Mouse (Mus musculus) large intestine, adult 2 months (tissue): ENCODE data around the gene Ankrd33. TPM values are rescaled to one million over a fixed set of nuclear protein-coding genes. Genes with fewer than 3 reads are reported as not detected.
"Not testable (repeated sequence)": the region's sequence is repeated elsewhere in the genome, so short reads cannot be mapped to it uniquely, and the experiment has no call there.

Experiments
- DNase-seq: peaks from one replicate; pipeline ENCODE4 v3.0.0-alpha.2; 2012; ENCODE audit warnings: low read depth, low spot score
- WGBS: fragments of 180-500 bp; shearing (Covaris S2); methylation state at CpG from one replicate; pipeline ENCODE4 v1.1.7; 2018; 5-methylcytosine and 5-hydroxymethylcytosine counted together
- polyA plus RNA-seq: library from polyadenylated mRNA; depleted of rRNA; stranded (reverse); fragments of >200 nt; gene quantifications from 2 replicates; pipeline ENCODE4 v1.2.3, GENCODE M21; 2012

Gene Ankrd33
- polyA plus RNA-seq, 1 experiment, result not detected

- DNase-seq, result no peak
- WGBS, result 48% methylated on average over 4 of the region's 4 CpGs
Measured at GRCm38 (mm10) chr15:101082236-101082635, 33.3 kb upstream of the Ankrd33 start.

- WGBS, result 84% methylated on average over 10 of the region's 10 CpGs
- DNase-seq, result no peak
Measured at GRCm38 (mm10) chr15:101084499-101084898, 31.1 kb upstream of the Ankrd33 start.

- DNase-seq, result no peak
- WGBS, result 75% methylated on average over 9 of the region's 9 CpGs
Measured at GRCm38 (mm10) chr15:101086451-101086850, 29.1 kb upstream of the Ankrd33 start.

- WGBS, result 17% methylated on average over 3 of the region's 3 CpGs
Measured at GRCm38 (mm10) chr15:101086956-101087355, 28.6 kb upstream of the Ankrd33 start.

GRCm38 (mm10) chr15:101088291-101088690, 27.3 kb upstream of the Ankrd33 start:
- no peak for DNase-seq
- 87% methylated on average over 4 of the region's 4 CpGs for WGBS

More at GRCm38 (mm10) chr15:101086956-101087355, 28.6 kb upstream of the Ankrd33 start:
- DNase-seq, result no peak

GRCm38 (mm10) chr15:101091551-101091950, 24.0 kb upstream of the Ankrd33 start:
- WGBS, result 94% methylated on average over 8 of the region's 8 CpGs
- no peak for DNase-seq

GRCm38 (mm10) chr15:101092121-101092828, 23.3 kb upstream of the Ankrd33 start:
- no peak for DNase-seq
- 55% methylated on average over 14 of the region's 14 CpGs for WGBS

- WGBS, result 57% methylated on average over 25 of the region's 25 CpGs
- no peak for DNase-seq
Measured at GRCm38 (mm10) chr15:101092829-101093648, 22.5 kb upstream of the Ankrd33 start.

GRCm38 (mm10) chr15:101093988-101094387, 21.6 kb upstream of the Ankrd33 start:
- 81% methylated on average over 6 of the region's 6 CpGs for WGBS
- DNase-seq, result no peak

- no peak for DNase-seq
- WGBS, result 81% methylated on average over 9 of the region's 9 CpGs
Measured at GRCm38 (mm10) chr15:101094979-101095378, 20.6 kb upstream of the Ankrd33 start.

GRCm38 (mm10) chr15:101095392-101095791, 20.2 kb upstream of the Ankrd33 start:
- 59% methylated on average over 3 of the region's 3 CpGs for WGBS
- DNase-seq, result no peak

- DNase-seq, result no peak
- WGBS, result 42% methylated on average over 28 of the region's 28 CpGs
Measured at GRCm38 (mm10) chr15:101097985-101098651, 17.4 kb upstream of the Ankrd33 start.

- WGBS, result 76% methylated on average over 3 of the region's 3 CpGs
- no peak for DNase-seq
Measured at GRCm38 (mm10) chr15:101100996-101101395, 14.6 kb upstream of the Ankrd33 start.

- WGBS, result 73% methylated on average over 9 of the region's 9 CpGs
- no peak for DNase-seq
Measured at GRCm38 (mm10) chr15:101103605-101104304, 11.8 kb upstream of the Ankrd33 start.

GRCm38 (mm10) chr15:101105496-101105994, 10.0 kb upstream of the Ankrd33 start:
- WGBS, result 12% methylated on average over 12 of the region's 12 CpGs
- DNase-seq, result peak; percentile 45

GRCm38 (mm10) chr15:101106011-101106410, 9.5 kb upstream of the Ankrd33 start:
- 72% methylated on average over 10 of the region's 10 CpGs for WGBS
- no peak for DNase-seq

GRCm38 (mm10) chr15:101107906-101108671, 7.5 kb upstream of the Ankrd33 start:
- 92% methylated on average over 5 of the region's 5 CpGs for WGBS

GRCm38 (mm10) chr15:101113176-101113575, 2.4 kb upstream of the Ankrd33 start:
- DNase-seq, result peak; percentile 64
- WGBS, result 7% methylated on average over 8 of the region's 8 CpGs

More at GRCm38 (mm10) chr15:101107906-101108671, 7.5 kb upstream of the Ankrd33 start:
- no peak for DNase-seq

- DNase-seq, result not testable (repeated sequence)
- 86% methylated on average over 2 of the region's 2 CpGs for WGBS
Measured at GRCm38 (mm10) chr15:101113778-101114177, 1.8 kb upstream of the Ankrd33 start.
